Mouse (Mus musculus): ENCODE results near the gene Trappc2l.

Gene Trappc2l

DNA sequence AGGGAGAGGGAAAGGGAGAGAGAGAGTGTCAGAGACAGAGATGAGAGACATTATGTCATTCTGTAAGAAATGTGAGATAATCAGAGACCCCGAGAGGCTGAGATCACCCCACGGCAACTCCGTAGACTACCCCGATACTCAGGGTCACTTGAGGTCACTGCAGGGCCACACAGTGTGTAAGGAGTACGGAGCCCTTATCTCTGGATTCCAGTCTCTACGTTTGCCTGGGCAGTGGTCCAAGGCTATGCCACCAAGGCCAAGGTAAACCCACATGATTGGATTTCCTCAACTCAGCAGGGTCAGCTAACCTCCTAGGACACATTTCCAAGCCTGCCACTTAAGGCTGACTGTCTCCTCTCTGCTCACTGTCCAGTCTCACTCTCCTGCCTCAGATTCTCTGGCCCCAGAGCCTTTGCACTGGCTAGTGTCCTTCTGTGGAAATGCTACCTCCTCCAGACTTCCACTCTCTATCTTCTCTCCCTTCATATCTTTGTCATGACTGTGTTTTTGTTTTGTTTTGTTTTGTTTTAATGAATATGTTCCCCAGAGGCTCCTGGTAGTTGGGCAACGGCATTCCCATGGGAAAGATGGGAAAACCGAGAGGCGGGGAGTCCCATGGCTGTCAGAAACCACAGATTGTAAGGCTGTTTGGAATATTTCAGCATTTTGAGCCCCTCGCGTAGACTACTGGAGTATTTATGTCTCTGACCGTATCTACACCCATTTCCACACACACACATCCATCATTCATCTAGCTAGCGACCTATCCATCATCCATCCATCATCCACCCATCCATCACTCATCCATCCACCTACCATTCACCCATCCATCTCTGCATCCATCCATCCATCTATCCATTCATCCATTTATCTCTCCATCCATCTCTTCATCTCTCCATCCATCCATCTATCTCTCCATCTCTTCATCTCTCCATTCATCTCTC, 44.9 kb downstream of the Trappc2l start:
- DNase-seq (ENCODE audit: low read depth) = no peak

- no peak for DNase-seq (ENCODE audit: low read depth)
Observed at GRCm38 (mm10) chr8:122658149-122658806, 46.8 kb downstream of the Trappc2l start.

GRCm38 (mm10) chr8:122658807-122659160, 47.3 kb downstream of the Trappc2l start:
- no peak for DNase-seq (ENCODE audit: low read depth)

DNA sequence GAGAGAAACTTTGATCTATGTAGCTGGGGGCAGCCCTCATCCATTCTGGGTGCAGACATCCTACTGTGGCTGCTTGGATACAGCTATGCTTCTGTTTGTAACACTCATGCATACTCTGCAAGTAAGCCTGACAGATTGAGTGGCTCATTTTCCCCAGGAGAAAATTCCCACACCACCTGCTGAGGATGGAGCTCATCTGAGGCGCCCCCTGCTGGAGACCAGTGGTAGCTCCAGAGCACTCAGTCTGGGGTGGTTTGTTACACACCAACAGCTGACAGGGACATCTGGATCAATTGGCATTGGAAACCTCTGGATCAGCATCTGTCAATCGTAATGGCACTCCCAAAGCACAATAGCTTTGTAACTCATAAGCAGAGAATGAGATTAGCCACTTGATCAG, 48.6 kb downstream of the Trappc2l start:
- DNase-seq (ENCODE audit: low read depth) = peak; percentile 53

- no peak for DNase-seq (ENCODE audit: low read depth)
Observed at GRCm38 (mm10) chr8:122661138-122661537, 49.7 kb downstream of the Trappc2l start.

GRCm38 (mm10) chr8:122661894-122662293, 50.5 kb downstream of the Trappc2l start:
- no peak for DNase-seq (ENCODE audit: low read depth)

- no peak for DNase-seq (ENCODE audit: low read depth)
Observed at GRCm38 (mm10) chr8:122663106-122663505, 51.7 kb downstream of the Trappc2l start.

- no peak for DNase-seq (ENCODE audit: low read depth)
Observed at GRCm38 (mm10) chr8:122663670-122664069, 52.2 kb downstream of the Trappc2l start.

GRCm38 (mm10) chr8:122665221-122665620, 53.8 kb downstream of the Trappc2l start:
- no peak for DNase-seq (ENCODE audit: low read depth)

GRCm38 (mm10) chr8:122665667-122666316, 54.4 kb downstream of the Trappc2l start:
- DNase-seq (ENCODE audit: low read depth) = no peak

Data from induced T-regulatory cell, adult 2 months (primary cell).